Mouse (Mus musculus) forebrain, embryonic 11.5 days (tissue): ENCODE measurements at regions not wholly inside any gene's neighbourhood (a gene's known extent, or its start where the extent isn't known, plus 50 kb on each side); places are given as distances from the start of the nearest gene placed in this dataset.

Experiments
- ATAC-seq: fragments of 200-750 bp; cut with Nextera tagmentation; replicated peaks from 2 replicates; pipeline ENCODE4 v1.8.0; 2017; ENCODE audit warnings: moderate TSS enrichment; ENCODE audit not compliant: low FRiP score
- DNase-seq: peaks from one replicate; pipeline ENCODE4 v3.0.0-alpha.2; 2017; ENCODE audit warnings: low spot score
- H3K27ac ChIP-seq: fragments of 300-500 bp; sonication (generic); 2 replicates; pipeline ENCODE4 v1.5.1; 2014; ENCODE audit warnings: low read depth, low read length
- H3K27me3 ChIP-seq: fragments of 300-500 bp; sonication (generic); 2 replicates; pipeline ENCODE4 v1.6.1; 2014; ENCODE audit warnings: mild to moderate bottlenecking, low read length, mixed read lengths; ENCODE audit not compliant: control insufficient read depth, insufficient read depth
- H3K36me3 ChIP-seq: fragments of 300-500 bp; sonication (generic); 2 replicates; pipeline ENCODE4 v1.6.1; 2014; ENCODE audit warnings: mild to moderate bottlenecking, low read length, moderate library complexity, mixed read lengths; ENCODE audit not compliant: control insufficient read depth, insufficient read depth
- H3K4me1 ChIP-seq: fragments of 300-500 bp; sonication (generic); replicated peaks from 2 replicates; pipeline ENCODE4 v1.6.1; 2014; ENCODE audit warnings: low read length, mixed read lengths; ENCODE audit not compliant: control insufficient read depth, insufficient read depth
- H3K4me2 ChIP-seq: fragments of 300-500 bp; sonication (generic); 2 replicates; pipeline ENCODE4 v1.6.1; 2014; ENCODE audit warnings: low read depth, mild to moderate bottlenecking, low read length, moderate library complexity, mixed read lengths; ENCODE audit not compliant: severe bottlenecking
- H3K4me3 ChIP-seq: fragments of 300-500 bp; sonication (generic); 2 replicates; pipeline ENCODE4 v1.5.1; 2014; ENCODE audit warnings: low read depth, low read length
- H3K9ac ChIP-seq: fragments of 300-500 bp; sonication (generic); 2 replicates; pipeline ENCODE4 v1.6.1; 2014; ENCODE audit warnings: low read length
- H3K9me3 ChIP-seq: fragments of 300-500 bp; sonication (generic); 2 replicates; pipeline ENCODE4 v1.6.1; 2016; ENCODE audit warnings: low read length, mixed read lengths; ENCODE audit not compliant: control insufficient read depth
- WGBS: fragments of 180-500 bp; shearing (Covaris S2); extraction: QIAGEN DNeasy Blood & Tissue Kit; methylation state at CpG from one replicate; pipeline ENCODE4 v1.1.7; 2014; 5-methylcytosine and 5-hydroxymethylcytosine counted together

DNA sequence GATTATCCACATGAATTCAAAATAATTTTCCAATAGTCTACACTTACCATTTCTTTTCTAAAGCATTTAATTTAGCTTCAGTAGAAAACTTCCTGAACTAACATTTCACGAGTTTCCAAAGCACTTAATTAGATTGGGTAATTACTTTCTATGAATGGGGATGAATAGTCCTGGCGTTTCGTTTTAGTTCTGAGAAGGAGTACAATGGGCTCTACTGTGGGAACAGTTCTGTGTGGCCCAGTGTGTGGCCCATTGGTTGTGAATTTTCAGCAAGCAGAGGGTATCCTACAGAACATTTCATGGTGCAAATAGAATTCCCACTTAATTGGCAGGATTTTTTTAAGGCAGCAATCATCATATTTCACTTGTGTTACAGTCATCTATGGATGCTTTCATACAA, 95.5 kb downstream of the 1700017N19Rik start:
- Histone ChIP-seq H3K4me1 (no peaks in the 10 kb centered on the region), H3K36me3 (no peaks in the 10 kb centered on the region), H3K27ac (no peak overlapping the region), H3K27me3 (no peaks in the 10 kb centered on the region), H3K9ac (no peak overlapping the region), H3K4me3 (no peak overlapping the region), H3K9me3 (no peaks in the 10 kb centered on the region), H3K4me2 (no peak overlapping the region)
- DNase-seq = peak; percentile 50
- WGBS = 6% methylated on average over 3 of the region's 3 CpGs
- ATAC-seq = peak; percentile 89

DNA sequence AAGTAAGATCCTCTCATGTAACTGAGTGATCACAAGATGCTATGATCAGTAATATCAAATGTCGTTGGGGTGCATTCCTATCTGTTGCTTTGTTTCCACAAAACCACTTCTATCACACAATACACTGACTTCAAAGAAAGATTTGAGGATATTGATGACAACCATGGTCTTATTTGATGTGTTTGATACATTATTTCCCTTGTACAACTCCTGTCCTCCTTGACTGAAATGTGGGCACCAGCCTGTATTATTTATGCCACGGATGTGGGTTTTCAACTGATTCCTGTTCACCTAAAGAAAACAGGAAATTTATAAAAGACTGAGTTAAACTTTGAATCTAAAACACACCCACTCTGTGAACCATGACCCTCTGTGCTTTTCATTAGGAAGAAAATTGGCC, 105.7 kb downstream of the 1700017N19Rik start:
- Histone ChIP-seq H3K4me1 (no peaks in the 10 kb centered on the region), H3K9ac (no peak overlapping the region), H3K27ac (no peak overlapping the region), H3K27me3 (no peaks in the 10 kb centered on the region), H3K9me3 (no peaks in the 10 kb centered on the region), H3K36me3 (no peaks in the 10 kb centered on the region), H3K4me2 (no peak overlapping the region), H3K4me3 (no peak overlapping the region)
- no peak for ATAC-seq
- DNase-seq = no peak
- WGBS = 80% methylated on average over 2 of the region's 2 CpGs

DNA sequence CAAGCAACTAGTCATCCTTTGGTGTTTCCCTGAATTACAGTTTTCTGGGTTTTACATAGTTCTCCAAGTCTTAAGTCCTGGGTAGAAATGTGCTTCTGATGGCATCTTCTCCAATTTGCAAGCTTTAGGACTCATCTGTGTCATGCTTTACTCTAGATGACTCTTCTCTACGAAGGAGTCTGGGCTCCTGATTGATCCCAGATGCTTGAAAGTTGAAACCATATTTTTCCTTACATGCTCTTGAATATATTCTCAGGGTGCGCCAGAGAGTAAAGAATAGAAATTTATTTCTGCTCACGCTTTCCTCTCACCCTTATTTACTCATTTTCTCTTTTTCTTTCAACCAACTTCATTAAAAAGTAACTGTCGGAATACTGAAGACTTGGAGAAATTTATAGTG, 108.9 kb downstream of the 1700017N19Rik start:
- Histone ChIP-seq H3K9ac (no peak overlapping the region), H3K27me3 (no peaks in the 10 kb centered on the region)
- WGBS = 79% methylated on average over 4 of the region's 4 CpGs

DNA sequence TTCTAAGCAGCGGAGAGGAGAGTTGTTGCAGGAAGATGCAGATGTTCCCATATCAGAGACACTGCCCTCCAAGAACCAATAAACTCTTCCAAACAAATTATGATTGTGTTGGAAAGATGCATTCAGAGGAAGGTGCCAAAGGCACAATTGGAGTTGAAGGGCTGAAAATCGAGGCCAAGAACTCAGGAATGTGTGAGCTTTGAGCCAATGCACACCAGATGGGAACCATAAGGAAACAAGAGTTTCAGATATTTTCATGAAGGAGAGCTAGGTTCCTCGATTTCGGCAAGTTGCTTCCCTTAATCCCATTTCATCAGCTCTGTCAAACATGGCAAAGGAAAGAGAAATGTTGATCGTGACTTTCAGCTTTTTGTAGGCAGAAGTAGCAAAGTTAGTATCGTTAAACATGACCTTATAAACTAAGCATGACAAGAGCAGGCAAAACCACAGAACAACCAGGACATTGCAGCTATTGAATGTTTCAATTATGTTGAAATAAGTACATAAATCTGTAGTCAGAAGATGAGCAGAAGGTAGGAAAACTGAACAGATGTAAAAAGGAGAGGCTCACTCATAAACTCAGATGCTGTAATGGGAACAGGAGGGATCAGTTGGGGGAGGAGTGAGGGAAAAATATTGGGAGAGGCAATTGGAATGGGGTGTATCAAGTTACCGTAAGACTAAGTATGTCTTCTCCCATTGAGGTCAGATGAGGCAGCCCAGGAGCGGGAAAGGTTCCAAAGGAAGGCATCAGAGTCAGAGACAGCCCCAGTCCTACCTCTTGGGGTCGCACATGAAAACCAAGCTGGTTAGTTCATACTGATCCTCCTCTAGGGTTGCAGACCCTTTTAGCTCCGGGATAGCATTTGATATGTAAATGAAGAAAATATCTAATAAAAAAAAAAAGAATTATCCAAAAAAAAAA, 110.3 kb downstream of the 1700017N19Rik start:
- ATAC-seq = no peak
- no peak for DNase-seq

More for the DNA sequence above, 108.9 kb downstream of the 1700017N19Rik start:
- Histone ChIP-seq H3K9me3 (no peaks in the 10 kb centered on the region), H3K4me1 (no peaks in the 10 kb centered on the region), H3K4me2 (no peak overlapping the region), H3K4me3 (no peak overlapping the region), H3K27ac (no peak overlapping the region), H3K36me3 (no peaks in the 10 kb centered on the region)
- no peak for DNase-seq
- ATAC-seq = no peak

DNA sequence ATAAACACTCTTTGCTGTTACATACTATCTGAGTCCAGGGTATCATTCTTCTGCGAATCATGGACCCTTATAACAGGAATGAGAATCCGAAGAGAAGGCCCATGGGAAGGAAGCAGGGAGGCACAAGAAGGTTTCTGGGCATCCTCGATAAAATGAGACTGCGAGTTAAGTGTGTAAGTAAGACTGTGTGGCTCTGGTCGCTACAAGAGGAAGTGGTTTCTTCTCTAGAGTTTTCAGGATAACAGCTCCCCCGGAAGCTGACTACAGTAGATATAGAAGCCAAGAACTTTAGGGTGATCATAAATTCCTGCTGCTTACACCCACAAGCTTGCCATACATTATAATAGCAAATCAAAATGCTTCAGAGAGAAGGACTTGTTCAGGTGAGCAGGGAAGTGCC, 111.7 kb downstream of the 1700017N19Rik start:
- no peak overlapping the region for H3K4me3 ChIP-seq
- DNase-seq (no peak), ATAC-seq (no peak)
- no peaks in the 10 kb centered on the region for H3K36me3 ChIP-seq
- H3K9me3 ChIP-seq = no peaks in the 10 kb centered on the region
- WGBS = 93% methylated on average over 6 of the region's 6 CpGs
- H3K27me3 ChIP-seq = no peaks in the 10 kb centered on the region
- no peak overlapping the region for H3K27ac ChIP-seq
- H3K4me1 ChIP-seq = no peaks in the 10 kb centered on the region
- H3K4me2 ChIP-seq = no peak overlapping the region
- H3K9ac ChIP-seq = no peak overlapping the region

More for the DNA sequence above, 110.3 kb downstream of the 1700017N19Rik start:
- Histone ChIP-seq H3K9me3 (no peaks in the 10 kb centered on the region), H3K4me1 (no peaks in the 10 kb centered on the region), H3K4me2 (no peak overlapping the region), H3K27me3 (no peaks in the 10 kb centered on the region), H3K9ac (no peak overlapping the region), H3K36me3 (no peaks in the 10 kb centered on the region), H3K27ac (no peak overlapping the region), H3K4me3 (no peak overlapping the region)
- 86% methylated on average over 10 of the region's 10 CpGs for WGBS

DNA sequence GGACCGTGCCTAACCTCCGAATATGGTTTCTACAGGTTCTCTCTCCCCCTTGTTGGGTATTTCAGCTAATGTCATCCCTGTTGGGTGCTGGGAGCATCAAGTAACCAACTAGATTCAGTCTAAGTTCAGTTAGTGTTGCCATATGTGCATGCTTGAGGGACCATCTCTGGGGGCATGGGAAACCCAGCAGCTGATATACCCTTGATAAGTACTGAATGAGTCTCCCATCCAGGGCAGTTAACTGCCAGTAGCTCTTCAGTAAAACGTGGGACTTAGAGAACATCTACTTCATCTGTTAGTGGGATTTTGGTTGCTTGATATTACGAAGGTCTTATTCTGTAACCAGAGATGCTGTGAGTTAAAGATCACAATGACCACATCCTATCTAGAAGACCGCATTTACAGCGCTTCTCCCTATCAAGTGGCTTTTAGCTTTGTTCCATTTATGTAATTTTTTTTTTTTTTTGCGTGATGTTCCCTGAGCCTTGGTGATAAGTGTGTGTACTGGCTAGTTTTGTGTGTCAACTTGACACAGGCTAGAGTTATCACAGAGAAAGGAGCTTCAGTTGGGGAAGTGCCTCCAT, 125.9 kb downstream of the 1700017N19Rik start:
- H3K4me2 ChIP-seq = no peak overlapping the region
- no peaks in the 10 kb centered on the region for H3K27me3 ChIP-seq
- H3K36me3 ChIP-seq = no peaks in the 10 kb centered on the region
- DNase-seq (no peak), ATAC-seq (no peak)
- 94% methylated on average over 7 of the region's 7 CpGs for WGBS
- H3K27ac ChIP-seq = no peak overlapping the region
- H3K4me1 ChIP-seq = no peaks in the 10 kb centered on the region
- H3K4me3 ChIP-seq = no peak overlapping the region
- no peaks in the 10 kb centered on the region for H3K9me3 ChIP-seq
- H3K9ac ChIP-seq = no peak overlapping the region

DNA sequence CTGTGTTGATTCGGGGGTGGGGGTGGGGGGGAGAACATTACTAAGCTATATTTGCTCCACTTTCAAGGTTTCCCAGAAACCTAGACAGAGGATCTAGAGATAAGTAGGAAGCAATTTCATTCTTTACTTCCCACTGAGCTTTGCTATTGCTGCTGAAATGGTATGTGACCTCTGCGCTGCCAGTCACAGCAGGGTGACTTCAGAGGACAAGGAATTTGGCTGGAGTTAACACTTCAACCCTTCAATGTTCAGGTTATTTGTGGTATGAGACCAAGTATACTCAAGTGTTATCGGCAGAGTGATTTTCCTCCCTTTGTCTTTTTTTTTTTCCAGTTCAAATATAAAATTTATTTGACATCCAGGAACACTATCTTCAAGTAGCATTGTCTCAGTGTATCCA, 128.3 kb downstream of the 1700017N19Rik start:
- ATAC-seq = no peak
- Histone ChIP-seq H3K27ac (no peak overlapping the region), H3K9ac (no peak overlapping the region), H3K27me3 (no peaks in the 10 kb centered on the region), H3K4me2 (no peak overlapping the region), H3K9me3 (no peaks in the 10 kb centered on the region), H3K4me1 (no peaks in the 10 kb centered on the region), H3K36me3 (no peaks in the 10 kb centered on the region), H3K4me3 (no peak overlapping the region)
- DNase-seq = no peak
- WGBS = 25% methylated on average over 3 of the region's 3 CpGs

DNA sequence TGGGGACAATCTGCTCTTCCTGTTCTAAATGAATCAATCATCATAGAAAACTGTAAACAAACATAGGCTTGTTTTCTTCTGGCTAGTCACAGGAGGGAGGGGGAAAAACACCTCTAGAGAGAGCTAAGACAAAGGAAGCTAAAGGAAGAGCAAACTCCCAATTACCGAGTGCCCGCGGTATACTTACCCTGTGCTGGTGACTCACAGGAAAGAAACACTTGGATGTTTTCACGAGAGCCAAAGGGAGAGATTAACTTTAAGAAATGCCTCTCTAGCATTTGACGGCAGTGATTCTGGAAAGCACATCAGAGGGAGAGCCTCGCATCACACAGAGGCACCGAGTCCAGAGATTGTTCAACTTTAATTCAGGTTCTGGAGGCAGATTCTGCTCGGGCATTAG, 151.0 kb downstream of the 1700017N19Rik start:
- ATAC-seq (no peak), DNase-seq (no peak)
- Histone ChIP-seq H3K27me3 (no peaks in the 10 kb centered on the region), H3K9me3 (no peaks in the 10 kb centered on the region), H3K4me3 (no peak overlapping the region), H3K27ac (no peak overlapping the region), H3K9ac (no peak overlapping the region), H3K4me2 (no peak overlapping the region), H3K36me3 (no peaks in the 10 kb centered on the region), H3K4me1 (no peaks in the 10 kb centered on the region; the same call in 1 of the 2 replicates)
- WGBS = 54% methylated on average over 8 of the region's 8 CpGs
